Mouse (Mus musculus): ENCODE results near the gene Mrpl53. TPM values are rescaled to one million over a fixed set of nuclear protein-coding genes. Genes with fewer than 3 reads are reported as not detected.

The Mrpl53 gene
- polyA plus RNA-seq (2015; fragmentation: Nextera tagmentation; extraction: Ambion mirVana) = 70.4 and 72.6 TPM in 2 replicates

GRCm38 (mm10) chr6:83108762-83109668, at the start of gene Mrpl53:
TSS of gene Mrpl53 (plus strand) at chr6:83109040.
- H3K4me1 ChIP-seq (replicated peaks) = peaks cover 55% of the 10 kb centered on the region
- peak within 1 kb of the TSS; percentile 81 for H3K4me3 ChIP-seq (replicated peaks)
- peaks cover 26% of the 10 kb centered on the region for H3K36me3 ChIP-seq (replicated peaks)
- peak within 1 kb of the TSS; percentile 91 for H3K27ac ChIP-seq (replicated peaks)
- peak within 1 kb of the TSS; percentile 89 for H3K9ac ChIP-seq
- peak within 1 kb of the TSS; percentile 87 for H3K4me2 ChIP-seq
- H3K27me3 ChIP-seq = no peaks in the 10 kb centered on the region
- H3K9me3 ChIP-seq (replicated peaks) = no peaks in the 10 kb centered on the region
- under 1% methylated on average over 76 of the region's 76 CpGs for WGBS (ENCODE audit: insufficient replicate concordance)
- peak; percentile 77 for ATAC-seq (ENCODE audit: insufficient read depth)

- Histone ChIP-seq H3K27me3 (peaks cover 100% of the 10 kb centered on the region), H3K4me1 (replicated peaks) (peaks cover 28% of the 10 kb centered on the region)
- WGBS (ENCODE audit: insufficient replicate concordance) = 31% methylated on average over 8 of the region's 8 CpGs
Observed at GRCm38 (mm10) chr6:83065995-83066394, 42.8 kb upstream of the Mrpl53 start.

GRCm38 (mm10) chr6:83066441-83066840, 42.4 kb upstream of the Mrpl53 start:
- WGBS (ENCODE audit: insufficient replicate concordance) = 29% methylated on average over 6 of the region's 6 CpGs
- no peak overlapping the region for H3K27ac ChIP-seq (replicated peaks)

More at GRCm38 (mm10) chr6:83065995-83066394, 42.8 kb upstream of the Mrpl53 start:
- no peak overlapping the region for H3K27ac ChIP-seq (replicated peaks)
- H3K9ac ChIP-seq = no peak overlapping the region
- H3K9me3 ChIP-seq (replicated peaks) = no peaks in the 10 kb centered on the region
- no peak overlapping the region for H3K4me2 ChIP-seq
- ATAC-seq (ENCODE audit: insufficient read depth) = no peak
- no peak overlapping the region for H3K4me3 ChIP-seq (replicated peaks)
- no peaks in the 10 kb centered on the region for H3K36me3 ChIP-seq (replicated peaks)

GRCm38 (mm10) chr6:83068221-83068620, 40.6 kb upstream of the Mrpl53 start:
- Histone ChIP-seq H3K4me2 (peak overlapping the region; percentile 54), H3K9ac (no peak overlapping the region), H3K27me3 (peaks cover 100% of the 10 kb centered on the region), H3K36me3 (replicated peaks) (no peaks in the 10 kb centered on the region), H3K27ac (replicated peaks) (no peak overlapping the region), H3K4me1 (replicated peaks) (peaks cover 32% of the 10 kb centered on the region), H3K4me3 (replicated peaks) (peak overlapping the region; percentile 32; the same call in 1 of the 2 replicates), H3K9me3 (replicated peaks) (no peaks in the 10 kb centered on the region)
- WGBS (ENCODE audit: insufficient replicate concordance) = 11% methylated on average over 8 of the region's 8 CpGs
- no peak for ATAC-seq (ENCODE audit: insufficient read depth)

More at GRCm38 (mm10) chr6:83066441-83066840, 42.4 kb upstream of the Mrpl53 start:
- Histone ChIP-seq H3K4me2 (no peak overlapping the region), H3K4me3 (replicated peaks) (no peak overlapping the region), H3K36me3 (replicated peaks) (no peaks in the 10 kb centered on the region), H3K4me1 (replicated peaks) (peaks cover 32% of the 10 kb centered on the region), H3K9ac (no peak overlapping the region), H3K27me3 (peaks cover 100% of the 10 kb centered on the region), H3K9me3 (replicated peaks) (no peaks in the 10 kb centered on the region)
- ATAC-seq (ENCODE audit: insufficient read depth) = no peak

GRCm38 (mm10) chr6:83068706-83069487, 39.9 kb upstream of the Mrpl53 start:
- H3K4me1 ChIP-seq (replicated peaks) = peaks cover 32% of the 10 kb centered on the region
- H3K4me3 ChIP-seq (replicated peaks) = peak overlapping the region; percentile 32
- peak overlapping the region; percentile 54 for H3K4me2 ChIP-seq
- no peak for ATAC-seq (ENCODE audit: insufficient read depth)
- peaks cover 100% of the 10 kb centered on the region for H3K27me3 ChIP-seq
- H3K27ac ChIP-seq (replicated peaks) = no peak overlapping the region
- 2% methylated on average over 81 of the region's 81 CpGs for WGBS (ENCODE audit: insufficient replicate concordance)
- H3K36me3 ChIP-seq (replicated peaks) = no peaks in the 10 kb centered on the region
- no peak overlapping the region for H3K9ac ChIP-seq
- no peaks in the 10 kb centered on the region for H3K9me3 ChIP-seq (replicated peaks)

GRCm38 (mm10) chr6:83069488-83070246, 39.2 kb upstream of the Mrpl53 start:
- ATAC-seq (ENCODE audit: insufficient read depth) = no peak
- Histone ChIP-seq H3K4me1 (replicated peaks) (peaks cover 32% of the 10 kb centered on the region), H3K9ac (no peak overlapping the region), H3K36me3 (replicated peaks) (no peaks in the 10 kb centered on the region), H3K4me3 (replicated peaks) (peak overlapping the region; percentile 32), H3K27ac (replicated peaks) (no peak overlapping the region), H3K27me3 (peaks cover 100% of the 10 kb centered on the region), H3K9me3 (replicated peaks) (no peaks in the 10 kb centered on the region), H3K4me2 (peak overlapping the region; percentile 54)
- WGBS (ENCODE audit: insufficient replicate concordance) = 2% methylated on average over 69 of the region's 69 CpGs

- Histone ChIP-seq H3K27ac (replicated peaks) (no peak within 1 kb of the TSS), H3K36me3 (replicated peaks) (no peaks in the 10 kb centered on the region), H3K4me3 (replicated peaks) (peak within 1 kb of the TSS; percentile 32), H3K27me3 (peaks cover 100% of the 10 kb centered on the region), H3K4me1 (replicated peaks) (peaks cover 32% of the 10 kb centered on the region), H3K9ac (no peak within 1 kb of the TSS), H3K4me2 (peak within 1 kb of the TSS; percentile 54), H3K9me3 (replicated peaks) (no peaks in the 10 kb centered on the region)
- 4% methylated on average over 10 of the region's 10 CpGs for WGBS (ENCODE audit: insufficient replicate concordance)
- ATAC-seq (ENCODE audit: insufficient read depth) = no peak
Observed at GRCm38 (mm10) chr6:83070247-83070310, 38.8 kb upstream of the Mrpl53 start, which contains the start of gene Tlx2. TSS of gene Tlx2 (minus strand) at chr6:83070293.

- no peak for ATAC-seq (ENCODE audit: insufficient read depth)
- Histone ChIP-seq H3K27me3 (peaks cover 100% of the 10 kb centered on the region), H3K36me3 (replicated peaks) (no peaks in the 10 kb centered on the region), H3K27ac (replicated peaks) (no peak overlapping the region), H3K9ac (no peak overlapping the region), H3K4me2 (peak overlapping the region; percentile 27), H3K4me3 (replicated peaks) (peak overlapping the region; percentile 18; the same call in 1 of the 2 replicates), H3K9me3 (replicated peaks) (no peaks in the 10 kb centered on the region), H3K4me1 (replicated peaks) (peaks cover 32% of the 10 kb centered on the region)
- WGBS (ENCODE audit: insufficient replicate concordance) = 2% methylated on average over 56 of the region's 58 CpGs
Observed at GRCm38 (mm10) chr6:83070311-83071219, 38.3 kb upstream of the Mrpl53 start.

GRCm38 (mm10) chr6:83071220-83071619, 37.6 kb upstream of the Mrpl53 start:
- peaks cover 100% of the 10 kb centered on the region for H3K27me3 ChIP-seq
- ATAC-seq (ENCODE audit: insufficient read depth) = no peak
- no peak overlapping the region for H3K9ac ChIP-seq
- no peaks in the 10 kb centered on the region for H3K36me3 ChIP-seq (replicated peaks)
- no peaks in the 10 kb centered on the region for H3K9me3 ChIP-seq (replicated peaks)
- no peak overlapping the region for H3K27ac ChIP-seq (replicated peaks)
- 2% methylated on average over 24 of the region's 24 CpGs for WGBS (ENCODE audit: insufficient replicate concordance)
- peak overlapping the region; percentile 14; the same call in 1 of the 2 replicates for H3K4me3 ChIP-seq (replicated peaks)
- peaks cover 32% of the 10 kb centered on the region for H3K4me1 ChIP-seq (replicated peaks)
- peak overlapping the region; percentile 25 for H3K4me2 ChIP-seq

GRCm38 (mm10) chr6:83074979-83075378, 33.9 kb upstream of the Mrpl53 start:
- Histone ChIP-seq H3K4me2 (no peak overlapping the region), H3K36me3 (replicated peaks) (peaks cover 6% of the 10 kb centered on the region), H3K27ac (replicated peaks) (no peak overlapping the region), H3K4me3 (replicated peaks) (no peak overlapping the region), H3K4me1 (replicated peaks) (peaks cover 38% of the 10 kb centered on the region), H3K9me3 (replicated peaks) (no peaks in the 10 kb centered on the region), H3K9ac (no peak overlapping the region), H3K27me3 (peaks cover 77% of the 10 kb centered on the region)
- no peak for ATAC-seq (ENCODE audit: insufficient read depth)
- WGBS (ENCODE audit: insufficient replicate concordance) = 19% methylated on average over 2 of the region's 2 CpGs
